Mouse (Mus musculus) stomach, embryonic 14.5 days (tissue): ENCODE results near the gene Olfr1143. TPM values are rescaled to one million over a fixed set of nuclear protein-coding genes. Genes with fewer than 3 reads are reported as not detected.

ENCODE experiments used
- polyA plus RNA-seq: library from polyadenylated mRNA; unstranded; fragments of >200 nt; fragmentation: Nextera tagmentation; extraction: Ambion mirVana; gene quantifications from 2 replicates; pipeline ENCODE4 v1.2.1, GENCODE M21; 2014

Gene Olfr1143
- polyA plus RNA-seq, 1 experiment from 2014 or later, result not detected

Other genes with a start within 250 kb of the Olfr1143 start
- gene Olfr1129, start 226.7 kb upstream of the Olfr1143 start, polyA plus RNA-seq, result not detected in 2 replicates
- not detected in 2 replicates for gene Olfr1130, start 194.4 kb upstream of the Olfr1143 start, polyA plus RNA-seq
- not detected in 2 replicates for gene Olfr1131, start 173.5 kb upstream of the Olfr1143 start, polyA plus RNA-seq
- not detected in 2 replicates for gene Olfr1132, start 163.1 kb upstream of the Olfr1143 start, polyA plus RNA-seq
- not detected in 2 replicates for gene Olfr1133, start 153.2 kb upstream of the Olfr1143 start, polyA plus RNA-seq
- gene Olfr1134, start 142.1 kb upstream of the Olfr1143 start, polyA plus RNA-seq, result not detected in 2 replicates
- gene Olfr1135, start 126.9 kb upstream of the Olfr1143 start, polyA plus RNA-seq, result not detected in 2 replicates
- gene Olfr1136, start 106.6 kb upstream of the Olfr1143 start, polyA plus RNA-seq, result not detected in 2 replicates
- not detected in 2 replicates for gene Olfr1137, start 87.4 kb upstream of the Olfr1143 start, polyA plus RNA-seq
- not detected in 2 replicates for gene Olfr1138, start 60.6 kb upstream of the Olfr1143 start, polyA plus RNA-seq
- gene Olfr1140, start 56.8 kb upstream of the Olfr1143 start, polyA plus RNA-seq, result not detected in 2 replicates
- not detected in 2 replicates for gene Olfr1141, start 46.6 kb upstream of the Olfr1143 start, polyA plus RNA-seq
- not detected in 2 replicates for gene Olfr152, start 21.1 kb upstream of the Olfr1143 start, polyA plus RNA-seq
- gene Olfr1145, start 9.2 kb downstream of the Olfr1143 start, polyA plus RNA-seq, result not detected in 2 replicates
- not detected in 2 replicates for gene Olfr1148, start 29.9 kb downstream of the Olfr1143 start, polyA plus RNA-seq
- not detected in 2 replicates for gene Olfr1150-ps1, start 43.4 kb downstream of the Olfr1143 start, polyA plus RNA-seq
- gene Olfr1151, start 55.3 kb downstream of the Olfr1143 start, polyA plus RNA-seq, result not detected in 2 replicates
- gene Olfr1152, start 65.9 kb downstream of the Olfr1143 start, polyA plus RNA-seq, result 0.06 TPM in 1 of 2 replicates, not detected in the other
- gene Olfr1153, start 94.4 kb downstream of the Olfr1143 start, polyA plus RNA-seq, result not detected in 2 replicates
- not detected in 2 replicates for gene Olfr1154, start 104.6 kb downstream of the Olfr1143 start, polyA plus RNA-seq
- not detected in 2 replicates for gene Olfr1155, start 144.5 kb downstream of the Olfr1143 start, polyA plus RNA-seq
- gene Olfr1156, start 152.5 kb downstream of the Olfr1143 start, polyA plus RNA-seq, result not detected in 2 replicates
- not detected in 2 replicates for gene Olfr1157, start 167.7 kb downstream of the Olfr1143 start, polyA plus RNA-seq
- not detected in 2 replicates for gene Olfr74, start 174.1 kb downstream of the Olfr1143 start, polyA plus RNA-seq
- gene Olfr1158, start 189.5 kb downstream of the Olfr1143 start, polyA plus RNA-seq, result not detected in 2 replicates
- gene Olfr1160, start 207.7 kb downstream of the Olfr1143 start, polyA plus RNA-seq, result not detected in 2 replicates
- not detected in 2 replicates for gene Olfr1161, start 222.2 kb downstream of the Olfr1143 start, polyA plus RNA-seq
- gene Olfr73, start 237.1 kb downstream of the Olfr1143 start, polyA plus RNA-seq, result not detected in 2 replicates